Mouse (Mus musculus): ENCODE measurements around the gene Ngef. TPM values are rescaled to one million over a fixed set of nuclear protein-coding genes. Genes with fewer than 3 reads are reported as not detected.
A peak's percentile ranks its signal among the peaks of the same experiment; 100 is the strongest.

The Ngef gene
- polyA plus RNA-seq, 1 experiment = not detected

- no peak overlapping the region for H3K4me3 ChIP-seq (replicated peaks; ENCODE audit: control insufficient read depth, low read depth, low read length)
- TF ChIP-seq POLR2A (IDR thresholded peaks at IDR 0.05; ENCODE audit: borderline replicate concordance, control insufficient read depth, low read depth, low read length) (no peak), CTCF (IDR thresholded peaks at IDR 0.05; ENCODE audit: control insufficient read depth, insufficient read depth, low read length) (no peak)
- WGBS = 82% methylated on average over 3 of the region's 3 CpGs
- H3K4me1 ChIP-seq (ENCODE audit: control insufficient read depth, insufficient read depth, low read length) = no peaks in the 10 kb centered on the region
- no peak overlapping the region for H3K27ac ChIP-seq (ENCODE audit: control insufficient read depth, insufficient read depth, low read depth, low read length, poor library complexity)
These were observed 22.7 kb downstream of the Ngef start for GRCm38 (mm10) chr1:87551008-87551407.

DNA sequence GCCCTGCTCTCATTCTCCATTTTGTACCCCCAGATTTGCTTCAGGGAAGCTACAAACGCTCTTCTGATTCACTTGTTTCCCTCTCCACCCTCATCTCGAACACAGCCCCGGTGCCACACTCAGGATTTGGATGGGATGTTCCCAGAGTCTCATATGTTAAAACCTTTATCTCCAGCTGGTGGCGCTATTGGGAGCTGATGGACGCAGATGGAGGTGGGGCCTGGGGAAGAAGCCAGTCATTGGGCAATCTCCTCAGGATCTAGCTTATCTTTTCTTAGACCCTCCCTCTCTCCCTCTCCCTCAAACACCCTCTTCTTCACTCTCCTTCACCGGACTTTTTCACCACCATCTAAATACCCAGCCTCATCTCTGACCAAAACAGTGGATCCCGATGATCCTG, 32.1 kb downstream of the Ngef start:
- H3K4me3 ChIP-seq (replicated peaks; ENCODE audit: control insufficient read depth, low read depth, low read length) = no peak overlapping the region
- no peaks in the 10 kb centered on the region for H3K4me1 ChIP-seq (ENCODE audit: control insufficient read depth, insufficient read depth, low read length)
- WGBS = 35% methylated on average over 7 of the region's 7 CpGs
- TF ChIP-seq POLR2A (IDR thresholded peaks at IDR 0.05; ENCODE audit: borderline replicate concordance, control insufficient read depth, low read depth, low read length) (no peak), CTCF (IDR thresholded peaks at IDR 0.05; ENCODE audit: control insufficient read depth, insufficient read depth, low read length) (peak; percentile 53)
- H3K27ac ChIP-seq (ENCODE audit: control insufficient read depth, insufficient read depth, low read depth, low read length, poor library complexity) = no peak overlapping the region

DNA sequence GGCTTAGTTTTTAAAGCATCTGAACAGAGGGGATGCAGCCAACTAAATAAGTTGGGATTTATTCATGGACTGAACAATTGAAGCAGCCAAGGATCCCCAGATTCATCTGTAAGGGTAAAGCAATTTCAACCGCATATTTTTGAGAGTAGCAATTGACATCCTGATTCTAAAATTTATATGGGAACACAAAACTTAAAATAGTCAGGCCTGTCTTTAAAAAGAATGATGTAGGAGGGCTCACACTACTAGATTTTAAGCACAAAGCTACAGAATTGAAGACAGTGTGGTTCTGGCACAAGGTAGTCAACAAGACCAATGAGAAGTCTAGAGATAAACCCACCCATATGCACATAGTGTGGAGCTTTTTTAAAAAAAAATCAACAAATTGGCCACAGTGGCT, 36.7 kb downstream of the Ngef start:
- Histone ChIP-seq H3K4me1 (ENCODE audit: control insufficient read depth, insufficient read depth, low read length) (no peaks in the 10 kb centered on the region), H3K4me3 (replicated peaks; ENCODE audit: control insufficient read depth, low read depth, low read length) (no peak overlapping the region), H3K27ac (ENCODE audit: control insufficient read depth, insufficient read depth, low read depth, low read length, poor library complexity) (no peak overlapping the region)
- 89% methylated on average over 1 of the region's 1 CpGs for WGBS
- TF ChIP-seq CTCF (IDR thresholded peaks at IDR 0.05; ENCODE audit: control insufficient read depth, insufficient read depth, low read length) = no peak
- no peak for TF ChIP-seq POLR2A (IDR thresholded peaks at IDR 0.05; ENCODE audit: borderline replicate concordance, control insufficient read depth, low read depth, low read length)

DNA sequence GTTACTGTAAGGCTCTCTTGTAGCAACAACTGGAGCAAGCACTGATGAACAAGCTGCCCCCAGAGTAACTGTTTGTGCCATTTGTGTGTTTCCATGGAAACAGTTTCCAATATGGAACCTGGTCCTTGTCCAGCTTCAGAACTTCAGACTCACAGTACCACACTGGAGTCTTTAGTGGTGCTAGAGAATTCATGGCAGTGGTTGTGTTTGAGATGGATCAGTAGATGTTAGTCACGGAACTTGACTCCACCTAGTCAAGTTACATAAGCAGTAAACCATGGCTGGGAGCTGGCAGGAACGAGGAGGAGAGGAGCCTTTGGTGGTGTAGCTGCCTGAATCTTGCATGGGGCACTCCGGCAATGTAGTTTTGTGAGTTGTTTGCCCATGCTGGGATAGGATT, 39.6 kb downstream of the Ngef start:
- Histone ChIP-seq H3K4me3 (replicated peaks; ENCODE audit: control insufficient read depth, low read depth, low read length) (no peak overlapping the region), H3K4me1 (ENCODE audit: control insufficient read depth, insufficient read depth, low read length) (no peaks in the 10 kb centered on the region), H3K27ac (ENCODE audit: control insufficient read depth, insufficient read depth, low read depth, low read length, poor library complexity) (no peak overlapping the region)
- 78% methylated on average over 3 of the region's 3 CpGs for WGBS
- TF ChIP-seq POLR2A (IDR thresholded peaks at IDR 0.05; ENCODE audit: borderline replicate concordance, control insufficient read depth, low read depth, low read length) (no peak), CTCF (IDR thresholded peaks at IDR 0.05; ENCODE audit: control insufficient read depth, insufficient read depth, low read length) (no peak)

GRCm38 (mm10) chr1:87532346-87532745, 41.3 kb downstream of the Ngef start:
- TF ChIP-seq CTCF (IDR thresholded peaks at IDR 0.05; ENCODE audit: control insufficient read depth, insufficient read depth, low read length) (no peak), POLR2A (IDR thresholded peaks at IDR 0.05; ENCODE audit: borderline replicate concordance, control insufficient read depth, low read depth, low read length) (no peak)
- Histone ChIP-seq H3K4me3 (replicated peaks; ENCODE audit: control insufficient read depth, low read depth, low read length) (no peak overlapping the region), H3K27ac (ENCODE audit: control insufficient read depth, insufficient read depth, low read depth, low read length, poor library complexity) (no peak overlapping the region), H3K4me1 (ENCODE audit: control insufficient read depth, insufficient read depth, low read length) (no peaks in the 10 kb centered on the region)
- WGBS = 90% methylated on average over 4 of the region's 4 CpGs

GRCm38 (mm10) chr1:87527191-87527590, 46.5 kb downstream of the Ngef start:
- Histone ChIP-seq H3K4me1 (ENCODE audit: control insufficient read depth, insufficient read depth, low read length) (no peaks in the 10 kb centered on the region), H3K27ac (ENCODE audit: control insufficient read depth, insufficient read depth, low read depth, low read length, poor library complexity) (no peak overlapping the region), H3K4me3 (replicated peaks; ENCODE audit: control insufficient read depth, low read depth, low read length) (no peak overlapping the region)
- 83% methylated on average over 9 of the region's 9 CpGs for WGBS
- TF ChIP-seq CTCF (IDR thresholded peaks at IDR 0.05; ENCODE audit: control insufficient read depth, insufficient read depth, low read length) (no peak), POLR2A (IDR thresholded peaks at IDR 0.05; ENCODE audit: borderline replicate concordance, control insufficient read depth, low read depth, low read length) (no peak)

- Histone ChIP-seq H3K4me3 (replicated peaks; ENCODE audit: control insufficient read depth, low read depth, low read length) (no peak overlapping the region), H3K27ac (ENCODE audit: control insufficient read depth, insufficient read depth, low read depth, low read length, poor library complexity) (no peak overlapping the region), H3K4me1 (ENCODE audit: control insufficient read depth, insufficient read depth, low read length) (no peaks in the 10 kb centered on the region)
- 86% methylated on average over 7 of the region's 7 CpGs for WGBS
- TF ChIP-seq POLR2A (IDR thresholded peaks at IDR 0.05; ENCODE audit: borderline replicate concordance, control insufficient read depth, low read depth, low read length) = no peak
- TF ChIP-seq CTCF (IDR thresholded peaks at IDR 0.05; ENCODE audit: control insufficient read depth, insufficient read depth, low read length) = no peak
These were observed 48.6 kb downstream of the Ngef start for GRCm38 (mm10) chr1:87525041-87525440.

- 84% methylated on average over 1 of the region's 1 CpGs for WGBS
- no peak overlapping the region for H3K27ac ChIP-seq (ENCODE audit: control insufficient read depth, insufficient read depth, low read depth, low read length, poor library complexity)
- no peak overlapping the region for H3K4me3 ChIP-seq (replicated peaks; ENCODE audit: control insufficient read depth, low read depth, low read length)
- no peaks in the 10 kb centered on the region for H3K4me1 ChIP-seq (ENCODE audit: control insufficient read depth, insufficient read depth, low read length)
- TF ChIP-seq POLR2A (IDR thresholded peaks at IDR 0.05; ENCODE audit: borderline replicate concordance, control insufficient read depth, low read depth, low read length) (no peak), CTCF (IDR thresholded peaks at IDR 0.05; ENCODE audit: control insufficient read depth, insufficient read depth, low read length) (no peak)
These were observed 52.1 kb downstream of the Ngef start for GRCm38 (mm10) chr1:87521523-87521922.

DNA sequence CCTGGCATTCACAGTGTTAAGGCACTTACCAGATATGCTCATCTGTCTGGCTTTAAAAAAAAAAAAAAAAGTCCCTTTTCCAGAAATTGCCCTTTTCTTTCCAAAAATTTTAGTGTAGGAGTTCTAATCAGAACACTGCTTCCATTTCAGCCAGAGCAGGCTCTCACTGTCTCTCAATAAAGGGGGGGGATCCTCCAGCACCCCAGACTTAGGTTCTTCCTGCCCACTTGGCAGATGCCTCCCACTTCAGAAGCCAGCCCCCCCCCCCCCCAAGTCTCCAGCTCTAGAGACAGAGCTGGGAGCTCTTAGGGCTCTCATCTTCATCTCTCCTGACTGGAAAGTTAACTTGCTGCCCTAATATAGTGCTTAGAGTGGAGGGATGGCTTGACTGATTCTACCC, 53.2 kb downstream of the Ngef start:
- TF ChIP-seq POLR2A (IDR thresholded peaks at IDR 0.05; ENCODE audit: borderline replicate concordance, control insufficient read depth, low read depth, low read length) = no peak
- no peak for TF ChIP-seq CTCF (IDR thresholded peaks at IDR 0.05; ENCODE audit: control insufficient read depth, insufficient read depth, low read length)
- Histone ChIP-seq H3K4me1 (ENCODE audit: control insufficient read depth, insufficient read depth, low read length) (no peaks in the 10 kb centered on the region), H3K27ac (ENCODE audit: control insufficient read depth, insufficient read depth, low read depth, low read length, poor library complexity) (no peak overlapping the region), H3K4me3 (replicated peaks; ENCODE audit: control insufficient read depth, low read depth, low read length) (no peak overlapping the region)
